In genomic region chr2:47945061-47945460, GRCm38 (mm10) we compare ENCODE assay signal across 11 mouse cellular contexts.
A peak's percentile ranks its signal among the peaks of the same experiment; 100 is the strongest.
DNase-seq lines count a peak whose midpoint lies in the region; ATAC-seq and TF ChIP-seq lines count a peak whose summit lies in the region.
"Had no signal": no experiment of that assay in that cellular context is flagged by ENCODE, and none has a peak within 500 bp of the region (broad histone marks: within the 10 kb centered on the region; RNA-seq: fewer than 3 reads in every experiment).

No protein-coding gene starts in this region.

- H3K4me2 ChIP-seq in intestine, postnatal 0 days (replicated peaks; ENCODE audit: low read depth): no peak overlapping the region
- H3K4me2 ChIP-seq in intestine, embryonic 15.5 days (replicated peaks): no peak overlapping the region
- no peak overlapping the region for H3K4me2 ChIP-seq in neural tube, embryonic 11.5 days (ENCODE audit: low read depth)
- H3K4me2 ChIP-seq: embryonic facial prominence, embryonic 12.5 days; forebrain, embryonic 15.5 days; heart, embryonic 13.5 days had no signal

- no peak overlapping the region for H3K27ac ChIP-seq in intestine, postnatal 0 days (ENCODE audit: low read depth, low read length)
- H3K27ac ChIP-seq in intestine, embryonic 15.5 days: no peak overlapping the region
- H3K27ac ChIP-seq in neural tube, embryonic 11.5 days (ENCODE audit: low read depth, low read length): no peak overlapping the region
- H3K27ac ChIP-seq: embryonic facial prominence, embryonic 12.5 days; forebrain, embryonic 15.5 days; heart, embryonic 13.5 days had no signal

- ATAC-seq in intestine, postnatal 0 days: no peak
- ATAC-seq in intestine, embryonic 15.5 days: no peak
- ATAC-seq in neural tube, embryonic 11.5 days (ENCODE audit: insufficient read depth, low FRiP score, low TSS enrichment): no peak
- ATAC-seq: forebrain, embryonic 15.5 days had no signal

- peak; percentile 51 for TF ChIP-seq CTCF in intestine, postnatal 0 days (IDR thresholded peaks at IDR 0.05; ENCODE audit: low read depth)
- no peak for TF ChIP-seq CTCF in brain, embryonic 14.5 days (IDR thresholded peaks at IDR 0.05; ENCODE audit: borderline replicate concordance, extremely low read depth, insufficient read depth, insufficient read length)

- DNase-seq in cerebellum, postnatal 10 days: peak; percentile 45 to 51
- no peak for DNase-seq in cerebellum, adult 9-10 months
- DNase-seq in neural tube, embryonic 11.5 days (ENCODE audit: low spot score): peak; percentile 19
- no peak for DNase-seq in neural tube, embryonic 10.5 days (ENCODE audit: extremely low spot score, low spot score)
- DNase-seq in brain, embryonic 14.5 days (ENCODE audit: low read depth): peak; percentile 34
- no peak for DNase-seq in spleen, adult 18-20 months

- no peak overlapping the region for H3K9ac ChIP-seq in intestine, postnatal 0 days (ENCODE audit: low read depth, low read length)
- no peak overlapping the region for H3K9ac ChIP-seq in intestine, embryonic 15.5 days
- no peak overlapping the region for H3K9ac ChIP-seq in neural tube, embryonic 11.5 days (ENCODE audit: low read length)
- H3K9ac ChIP-seq: embryonic facial prominence, embryonic 12.5 days; forebrain, embryonic 15.5 days; heart, embryonic 13.5 days had no signal

- H3K36me3 ChIP-seq in intestine, postnatal 0 days (ENCODE audit: control insufficient read depth, insufficient read depth): no peaks in the 10 kb centered on the region
- H3K36me3 ChIP-seq in intestine, embryonic 15.5 days: no peaks in the 10 kb centered on the region
- no peaks in the 10 kb centered on the region for H3K36me3 ChIP-seq in neural tube, embryonic 11.5 days (ENCODE audit: control insufficient read depth, insufficient read depth, low read length)
- H3K36me3 ChIP-seq: embryonic facial prominence, embryonic 12.5 days; forebrain, embryonic 15.5 days; heart, embryonic 13.5 days had no signal

- H3K4me3 ChIP-seq in intestine, postnatal 0 days (ENCODE audit: low read depth, low read length): no peak overlapping the region
- H3K4me3 ChIP-seq in intestine, embryonic 15.5 days (replicated peaks): no peak overlapping the region
- H3K4me3 ChIP-seq in neural tube, embryonic 11.5 days (ENCODE audit: low read depth, low read length): no peak overlapping the region
- H3K4me3 ChIP-seq: embryonic facial prominence, embryonic 12.5 days; forebrain, embryonic 15.5 days; heart, embryonic 13.5 days had no signal

- TF ChIP-seq POLR2A in brain, embryonic 14.5 days (IDR thresholded peaks at IDR 0.05; ENCODE audit: borderline replicate concordance, extremely low read depth, insufficient read depth, insufficient read length, poor library complexity, severe bottlenecking): no peak

- H3K4me1 ChIP-seq in intestine, postnatal 0 days (replicated peaks; ENCODE audit: control insufficient read depth, insufficient read depth, low read length): no peaks in the 10 kb centered on the region
- no peaks in the 10 kb centered on the region for H3K4me1 ChIP-seq in intestine, embryonic 15.5 days (replicated peaks)
- no peaks in the 10 kb centered on the region for H3K4me1 ChIP-seq in neural tube, embryonic 11.5 days (ENCODE audit: control insufficient read depth, insufficient read depth, low read length)
- H3K4me1 ChIP-seq: embryonic facial prominence, embryonic 12.5 days; forebrain, embryonic 15.5 days; heart, embryonic 13.5 days had no signal

- H3K27me3 ChIP-seq in intestine, postnatal 0 days (replicated peaks; ENCODE audit: control insufficient read depth, insufficient read depth, low read length): no peaks in the 10 kb centered on the region
- no peaks in the 10 kb centered on the region for H3K27me3 ChIP-seq in intestine, embryonic 15.5 days (replicated peaks)
- no peaks in the 10 kb centered on the region for H3K27me3 ChIP-seq in neural tube, embryonic 11.5 days (ENCODE audit: control insufficient read depth, insufficient read depth, low read length)
- H3K27me3 ChIP-seq: embryonic facial prominence, embryonic 12.5 days; forebrain, embryonic 15.5 days; heart, embryonic 13.5 days had no signal

- no peaks in the 10 kb centered on the region for H3K9me3 ChIP-seq in intestine, postnatal 0 days (ENCODE audit: control insufficient read depth)
- H3K9me3 ChIP-seq in intestine, embryonic 15.5 days: no peaks in the 10 kb centered on the region
- H3K9me3 ChIP-seq in neural tube, embryonic 11.5 days (ENCODE audit: control insufficient read depth, low read length): no peaks in the 10 kb centered on the region
- H3K9me3 ChIP-seq: embryonic facial prominence, embryonic 12.5 days; forebrain, embryonic 15.5 days; heart, embryonic 13.5 days had no signal

Comparison
In these comparisons a context has a peak if more than half of its experiments do, and no peak if none do; other contexts are left out.
1. DNase-seq: peak in cerebellum, postnatal 10 days (2 of 2), neural tube, embryonic 11.5 days (single experiment) and brain, embryonic 14.5 days (single experiment); none in cerebellum, adult 9-10 months (single experiment), neural tube, embryonic 10.5 days (single experiment) and spleen, adult 18-20 months (0 of 2).